ENCODE assay signal across 8 mouse cellular contexts in genomic region chr7:144931778-144932177, GRCm38 (mm10). TPM values are rescaled to one million over a fixed set of nuclear protein-coding genes. Genes with fewer than 3 reads are reported as not detected.
DNase-seq lines count a peak whose midpoint lies in the region; ATAC-seq and TF ChIP-seq lines count a peak whose summit lies in the region.
"Had no signal": no experiment of that assay in that cellular context is flagged by ENCODE, and none has a peak within 500 bp of the region (broad histone marks: within the 10 kb centered on the region; RNA-seq: fewer than 3 reads in every experiment).

No protein-coding gene starts in this region.

- TF ChIP-seq POLR2A in MEL (IDR thresholded peaks at IDR 0.05; ENCODE audit: control insufficient read depth in 1 of 2, insufficient read depth in 1 of 2, low read depth in 1 of 2, low read length in 2 of 2, poor library complexity in 1 of 2) = no peak
- no peak for TF ChIP-seq POLR2A in limb, embryonic 14.5 days (IDR thresholded peaks at IDR 0.05; ENCODE audit: borderline replicate concordance, extremely low read depth, insufficient read depth, insufficient read length)

- peak; percentile 39 for TF ChIP-seq RAD21 in MEL (IDR thresholded peaks at IDR 0.05; ENCODE audit: low read depth, low read length)

- no peaks in the 10 kb centered on the region for H3K4me1 ChIP-seq in MEL (ENCODE audit: control insufficient read depth in 1 of 2, insufficient read depth in 2 of 2, low read length in 2 of 2)
- H3K4me1 ChIP-seq in limb, embryonic 14.5 days (ENCODE audit: control insufficient read depth, insufficient read depth, low read length) = peaks cover 6% of the 10 kb centered on the region; the same call in 1 of the 2 replicates

- H3K36me3 ChIP-seq in MEL (ENCODE audit: control insufficient read depth in 1 of 2, insufficient read depth in 2 of 2, low read length in 2 of 2) = no peaks in the 10 kb centered on the region
- H3K36me3 ChIP-seq in limb, embryonic 14.5 days (ENCODE audit: control insufficient read depth, insufficient read depth, low read length) = peaks cover 72% of the 10 kb centered on the region

- no peak overlapping the region for H3K4me3 ChIP-seq in MEL (ENCODE audit: control insufficient read depth in 1 of 2, insufficient read depth in 1 of 2, low read depth in 2 of 2, low read length in 2 of 2)
- H3K4me3 ChIP-seq in limb, embryonic 14.5 days (replicated peaks; ENCODE audit: low read length) = no peak overlapping the region

- no peaks in the 10 kb centered on the region for H3K27me3 ChIP-seq in MEL (ENCODE audit: control insufficient read depth in 1 of 2, insufficient read depth in 2 of 2, low read length in 2 of 2)
- no peaks in the 10 kb centered on the region for H3K27me3 ChIP-seq in limb, embryonic 14.5 days (ENCODE audit: control insufficient read depth, insufficient read depth, low read length)

- 18% methylated on average over 3 of the region's 3 CpGs for WGBS in limb, embryonic 14.5 days

- intact Hi-C loops in left cerebral cortex, postnatal 4 days (cut with DNase I) = no loop called here
- intact Hi-C loops in left cerebral cortex, postnatal 14 days (cut with DNase I) = no loop called here

- no peak overlapping the region for H3K9ac ChIP-seq in MEL (ENCODE audit: control insufficient read depth, low read depth, low read length, poor library complexity, severe bottlenecking)
- no peak overlapping the region for H3K9ac ChIP-seq in limb, embryonic 14.5 days (ENCODE audit: low read depth, low read length, severe bottlenecking)

- no peak overlapping the region for H3K27ac ChIP-seq in MEL (ENCODE audit: control insufficient read depth, low read depth, low read length)
- H3K27ac ChIP-seq in limb, embryonic 14.5 days (replicated peaks; ENCODE audit: low read depth, low read length) = no peak overlapping the region

- H3K9me3 ChIP-seq in MEL (replicated peaks; ENCODE audit: insufficient read depth, low read length) = no peaks in the 10 kb centered on the region
- H3K9me3 ChIP-seq in limb, embryonic 14.5 days (ENCODE audit: control insufficient read depth, low read length) = no peaks in the 10 kb centered on the region

- TF ChIP-seq EP300 in MEL (IDR thresholded peaks at IDR 0.05; ENCODE audit: low read depth in 1 of 2, low read length in 2 of 2) = no peak

- peak; percentile 59 for DNase-seq in left cerebral cortex, postnatal 4 days
- no peak for DNase-seq in left cerebral cortex, postnatal 14 days (ENCODE audit: low spot score in 2 of 2)
- peak; percentile 42 for DNase-seq in MEL (ENCODE audit: low read depth, low spot score)
- DNase-seq in cerebellum, postnatal 36 days = peak; percentile 49 to 63
- peak; percentile 67 for DNase-seq in limb, embryonic 14.5 days (ENCODE audit: low spot score)
- no peak for DNase-seq in c-Kit-positive CD71-positive TER-119-positive erythroid progenitor cells, embryonic 14.5 days (ENCODE audit: low spot score)
- DNase-seq in left cerebral cortex, adult 11 months (ENCODE audit: low spot score) = no peak

- ATAC-seq in limb, embryonic 14.5 days (ENCODE audit: low FRiP score, low read depth) = no peak

- H3K4me2 ChIP-seq in limb, embryonic 14.5 days (replicated peaks; ENCODE audit: low read depth, low read length, severe bottlenecking) = no peak overlapping the region

- H3K79me2 ChIP-seq in MEL (ENCODE audit: control insufficient read depth, insufficient read depth, low read length, poor library complexity) = no peaks in the 10 kb centered on the region

- TF ChIP-seq CTCF in MEL (IDR thresholded peaks at IDR 0.05 in 2 of 3, conservative IDR thresholded peaks at IDR 0.05 in 1 of 3; ENCODE audit: control insufficient read depth in 1 of 3, insufficient read depth in 1 of 3, low read depth in 2 of 3, low read length in 3 of 3, poor library complexity in 1 of 3, severe bottlenecking in 1 of 3) = peak; percentile 56 to 75 (median 57)

TF ChIP-seq in MEL, 35 proteins besides CTCF, POLR2A, EP300 and RAD21:
- TF ChIP-seq ZC3H11A (IDR thresholded peaks at IDR 0.05; ENCODE audit: low read depth, low read length) (0 out of 2 replicates have a peak, but pooled peaks have one; percentile 21), GATA1 (IDR thresholded peaks at IDR 0.05; ENCODE audit: low read depth, low read length) (no peak), SMC3 (IDR thresholded peaks at IDR 0.05; ENCODE audit: low read depth, low read length) (peak; percentile 47; the same call in 1 of the 2 replicates), MYB (IDR thresholded peaks at IDR 0.05; ENCODE audit: low read depth, low read length) (no peak)

RNA-seq across cellular contexts. Expression of gene Ccnd1, which starts 7.9 kb away (rescaled TPM):
- 10 to 100 TPM; 27.5 to 30.5 TPM for total RNA-seq in left cerebral cortex, postnatal 4 days (2021)
- total RNA-seq in left cerebral cortex, postnatal 14 days (2021) = 10 to 100 TPM; 26.3 to 39.2 TPM
- 0.08 and 0.13 TPM in 2 replicates for total RNA-seq in MEL (2012; rRNA removed)
- under 1 TPM in 1 of 2 experiments, not detected in 1; 0.38 TPM for polyA plus RNA-seq in MEL (2012; ENCODE audit: insufficient read depth in 1 of 2, insufficient read length in 2 of 2, low read depth in 1 of 2, low replicate concordance in 2 of 2, missing spikeins in 1 of 2)
- polyA plus RNA-seq in limb, embryonic 14.5 days (2012; rRNA removed) = 110 and 125 TPM in 2 replicates
- 127 and 147 TPM in 2 replicates for polyA plus RNA-seq in limb, embryonic 14.5 days (2014; fragmentation: Nextera tagmentation; extraction: Ambion mirVana)

RNA-seq across cellular contexts. Expression of gene LTO1, which starts 16.9 kb away (rescaled TPM):
- 10 to 100 TPM; 33.5 to 36.0 TPM for total RNA-seq in left cerebral cortex, postnatal 4 days (2021)
- total RNA-seq in left cerebral cortex, postnatal 14 days (2021) = 10 to 100 TPM; 20.2 to 25.2 TPM
- total RNA-seq in MEL (2012; rRNA removed) = 10.5 and 18.1 TPM in 2 replicates
- polyA plus RNA-seq in MEL (2012; ENCODE audit: insufficient read depth in 1 of 2, insufficient read length in 2 of 2, low read depth in 1 of 2, low replicate concordance in 2 of 2, missing spikeins in 1 of 2) = 10 to 100 TPM in 1 of 2 experiments, not detected in 1; 18.4 TPM
- 24.9 and 46.5 TPM in 2 replicates for polyA plus RNA-seq in limb, embryonic 14.5 days (2012; rRNA removed)
- 22.0 and 26.2 TPM in 2 replicates for polyA plus RNA-seq in limb, embryonic 14.5 days (2014; fragmentation: Nextera tagmentation; extraction: Ambion mirVana)

RNA-seq across cellular contexts. Expression of gene Fgf15, which starts 35.4 kb away (rescaled TPM):
- under 1 TPM; 0.26 to 0.62 TPM for total RNA-seq in left cerebral cortex, postnatal 4 days (2021)
- total RNA-seq in left cerebral cortex, postnatal 14 days (2021) = not detected
- total RNA-seq in MEL (2012; rRNA removed) = 11.7 and 19.1 TPM in 2 replicates
- 10 to 100 TPM in 1 of 2 experiments, not detected in 1; 16.6 TPM for polyA plus RNA-seq in MEL (2012; ENCODE audit: insufficient read depth in 1 of 2, insufficient read length in 2 of 2, low read depth in 1 of 2, low replicate concordance in 2 of 2, missing spikeins in 1 of 2)
- polyA plus RNA-seq in limb, embryonic 14.5 days (2012; rRNA removed) = 0.13 TPM in 1 of 2 replicates, not detected in the other
- not detected in 2 replicates for polyA plus RNA-seq in limb, embryonic 14.5 days (2014; fragmentation: Nextera tagmentation; extraction: Ambion mirVana)
- total RNA-seq: hematopoietic stem cell, adult 5-6 weeks had no signal

Comparison
In these comparisons a context has a peak if more than half of its experiments do, and no peak if none do; other contexts are left out.
1. DNase-seq: peak in left cerebral cortex, postnatal 4 days (single experiment), MEL (single experiment), cerebellum, postnatal 36 days (2 of 2) and limb, embryonic 14.5 days (single experiment); none in left cerebral cortex, postnatal 14 days (0 of 2), c-Kit-positive CD71-positive TER-119-positive erythroid progenitor cells, embryonic 14.5 days (single experiment) and left cerebral cortex, adult 11 months (single experiment).
2. RNA of gene Ccnd1, which starts 7.9 kb away (total RNA-seq): 26.3 to 39.2 TPM in left cerebral cortex, postnatal 14 days and 27.5 to 30.5 TPM in left cerebral cortex, postnatal 4 days; 0.08 to 0.13 TPM in MEL; every median in the first group is over 10 times any median in the second.